11 mouse cellular contexts compared by ENCODE assay signal in genomic region chr10:81420191-81420767, GRCm38 (mm10). TPM values are rescaled to one million over a fixed set of nuclear protein-coding genes. Genes with fewer than 3 reads are reported as not detected.
A peak's percentile ranks its signal among the peaks of the same experiment; 100 is the strongest.
DNase-seq lines count a peak whose midpoint lies in the region; ATAC-seq lines count a peak whose summit lies in the region.
"Had no signal": no experiment of that assay in that cellular context is flagged by ENCODE, and none has a peak within 500 bp of the region (broad histone marks: within the 10 kb centered on the region; RNA-seq: fewer than 3 reads in every experiment).

No protein-coding gene starts in this region.

- H3K9me3 ChIP-seq in limb, embryonic 10.5 days (replicated peaks) = no peaks in the 10 kb centered on the region
- no peaks in the 10 kb centered on the region for H3K9me3 ChIP-seq in intestine, embryonic 16.5 days (ENCODE audit: control insufficient read depth, low read length)
- H3K9me3 ChIP-seq: stomach, embryonic 15.5 days had no signal

- no peak for ATAC-seq in intestine, embryonic 16.5 days

- no peak overlapping the region for H3K9ac ChIP-seq in intestine, embryonic 16.5 days (ENCODE audit: low read depth, low read length)
- H3K9ac ChIP-seq: stomach, embryonic 15.5 days had no signal

- H3K4me3 ChIP-seq in limb, embryonic 10.5 days = no peak overlapping the region
- H3K4me3 ChIP-seq in intestine, embryonic 16.5 days (ENCODE audit: low read length) = no peak overlapping the region
- H3K4me3 ChIP-seq: erythroblast, embryonic 14.5 days; stomach, embryonic 15.5 days had no signal

- peaks cover 8% of the 10 kb centered on the region; the same call in 1 of the 2 replicates for H3K36me3 ChIP-seq in limb, embryonic 10.5 days
- no peaks in the 10 kb centered on the region for H3K36me3 ChIP-seq in intestine, embryonic 16.5 days (ENCODE audit: control insufficient read depth, insufficient read depth, low read length)

- peaks cover 62% of the 10 kb centered on the region for H3K4me1 ChIP-seq in limb, embryonic 10.5 days
- H3K4me1 ChIP-seq in intestine, embryonic 16.5 days (ENCODE audit: control insufficient read depth, insufficient read depth, low read length) = peaks cover 53% of the 10 kb centered on the region

- no peak overlapping the region for H3K27ac ChIP-seq in limb, embryonic 10.5 days
- no peak overlapping the region for H3K27ac ChIP-seq in intestine, embryonic 16.5 days (ENCODE audit: low read length)
- H3K27ac ChIP-seq: kidney, postnatal 0 days; stomach, embryonic 15.5 days had no signal

- WGBS in limb, embryonic 10.5 days = 80% methylated on average over 40 of the region's 40 CpGs
- WGBS in intestine, embryonic 16.5 days = 85% methylated on average over 40 of the region's 40 CpGs

- H3K27me3 ChIP-seq in limb, embryonic 10.5 days (ENCODE audit: low read depth, poor library complexity, severe bottlenecking) = peaks cover 50% of the 10 kb centered on the region
- no peaks in the 10 kb centered on the region for H3K27me3 ChIP-seq in intestine, embryonic 16.5 days (replicated peaks; ENCODE audit: control insufficient read depth, insufficient read depth, low read length)
- H3K27me3 ChIP-seq: stomach, embryonic 15.5 days had no signal

- intact Hi-C loops in left cerebral cortex, postnatal 4 days (cut with DNase I) = no loop called here
- intact Hi-C loops in left cerebral cortex, postnatal 25 days (cut with DNase I) = no loop called here

- H3K4me2 ChIP-seq in intestine, embryonic 16.5 days (ENCODE audit: low read depth, low read length) = no peak overlapping the region
- H3K4me2 ChIP-seq: stomach, embryonic 15.5 days had no signal

- DNase-seq in left cerebral cortex, postnatal 4 days = peak; percentile 75
- no peak for DNase-seq in left cerebral cortex, postnatal 25 days (ENCODE audit: low spot score in 2 of 2)
- peak; percentile 65 for DNase-seq in ZHBTc4 (ENCODE audit: low read depth, low spot score)
- DNase-seq in cerebellum, adult 8-10 months = peak; percentile 59
- DNase-seq in limb, embryonic 10.5 days (ENCODE audit: low spot score) = peak; percentile 31
- no peak for DNase-seq in frontal cortex, postnatal 36 days (ENCODE audit: low spot score in 2 of 2)
- no peak for DNase-seq in embryo, embryonic 10.5 days (ENCODE audit: low spot score)

RNA-seq across cellular contexts. Expression of gene Smim24, which starts 27.4 kb away (rescaled TPM):
- total RNA-seq in left cerebral cortex, postnatal 4 days (2021) = 1 to 10 TPM; 1.5 to 2.3 TPM
- total RNA-seq in left cerebral cortex, postnatal 25 days (2021) = 1 to 10 TPM in 1 of 2 experiments, under 1 TPM in 1; 0.89 to 1.5 TPM
- 1.9 and 2.9 TPM in 2 replicates for polyA plus RNA-seq in limb, embryonic 10.5 days (2016; fragmentation: Nextera tagmentation; extraction: Ambion mirVana)
- polyA plus RNA-seq in intestine, embryonic 16.5 days (2015; fragmentation: Nextera tagmentation; extraction: Ambion mirVana) = 426 and 504 TPM in 2 replicates
- polyA plus RNA-seq: erythroblast, embryonic 14.5 days had no signal

RNA-seq across cellular contexts. Expression of gene Gm48552, which starts 31.5 kb away (rescaled TPM):
- 1 to 10 TPM; 2.7 to 5.9 TPM for total RNA-seq in left cerebral cortex, postnatal 4 days (2021)
- 1 to 10 TPM; 4.0 to 4.1 TPM for total RNA-seq in left cerebral cortex, postnatal 25 days (2021)
- 1.4 and 1.5 TPM in 2 replicates for polyA plus RNA-seq in limb, embryonic 10.5 days (2016; fragmentation: Nextera tagmentation; extraction: Ambion mirVana)
- 0.55 and 1.8 TPM in 2 replicates for polyA plus RNA-seq in intestine, embryonic 16.5 days (2015; fragmentation: Nextera tagmentation; extraction: Ambion mirVana)

RNA-seq across cellular contexts. Expression of gene Nfic, which starts 35.2 kb away (rescaled TPM):
- total RNA-seq in left cerebral cortex, postnatal 4 days (2021) = 10 to 100 TPM; 29.5 to 31.1 TPM
- total RNA-seq in left cerebral cortex, postnatal 25 days (2021) = 10 to 100 TPM; 81.1 to 87.3 TPM
- 9.3 and 19.8 TPM in 2 replicates for polyA plus RNA-seq in limb, embryonic 10.5 days (2016; fragmentation: Nextera tagmentation; extraction: Ambion mirVana)
- polyA plus RNA-seq in intestine, embryonic 16.5 days (2015; fragmentation: Nextera tagmentation; extraction: Ambion mirVana) = 49.8 and 55.8 TPM in 2 replicates

RNA-seq across cellular contexts. Expression of gene Gm48551, which starts 36.0 kb away (rescaled TPM):
- total RNA-seq in left cerebral cortex, postnatal 4 days (2021) = 1 to 10 TPM; 3.7 to 4.4 TPM
- 1 to 10 TPM; 3.5 to 4.2 TPM for total RNA-seq in left cerebral cortex, postnatal 25 days (2021)
- polyA plus RNA-seq in limb, embryonic 10.5 days (2016; fragmentation: Nextera tagmentation; extraction: Ambion mirVana) = 3.8 and 4.2 TPM in 2 replicates
- polyA plus RNA-seq in intestine, embryonic 16.5 days (2015; fragmentation: Nextera tagmentation; extraction: Ambion mirVana) = 2.9 and 3.7 TPM in 2 replicates

RNA-seq across cellular contexts. Expression of gene Dohh, which starts 36.1 kb away (rescaled TPM):
- total RNA-seq in left cerebral cortex, postnatal 4 days (2021) = 10 to 100 TPM; 58.8 to 61.5 TPM
- 10 to 100 TPM; 83.7 to 87.7 TPM for total RNA-seq in left cerebral cortex, postnatal 25 days (2021)
- 101 and 115 TPM in 2 replicates for polyA plus RNA-seq in limb, embryonic 10.5 days (2016; fragmentation: Nextera tagmentation; extraction: Ambion mirVana)
- polyA plus RNA-seq in intestine, embryonic 16.5 days (2015; fragmentation: Nextera tagmentation; extraction: Ambion mirVana) = 102 and 109 TPM in 2 replicates

Comparison
In these comparisons a context has a peak if more than half of its experiments do, and no peak if none do; other contexts are left out.
1. DNase-seq: peak in left cerebral cortex, postnatal 4 days (single experiment), ZHBTc4 (single experiment), cerebellum, adult 8-10 months (single experiment) and limb, embryonic 10.5 days (single experiment); none in left cerebral cortex, postnatal 25 days (0 of 2), frontal cortex, postnatal 36 days (0 of 2) and embryo, embryonic 10.5 days (single experiment).